Mouse (Mus musculus) lung, embryonic 15.5 days (tissue): ENCODE measurements around the gene Zdbf2. TPM values are rescaled to one million over a fixed set of nuclear protein-coding genes. Genes with fewer than 3 reads are reported as not detected.

ENCODE experiments used
- ATAC-seq: fragments of 200-750 bp; cut with Nextera tagmentation; 2 replicates; pipeline ENCODE4 v1.8.0; 2017; ENCODE audit warnings: moderate number of reproducible peaks, borderline replicate concordance; ENCODE audit not compliant: low FRiP score, low TSS enrichment; ENCODE audit errors: extremely low read depth
- H3K27ac ChIP-seq: fragments of 300-500 bp; sonication (generic); 2 replicates; pipeline ENCODE4 v1.5.1; 2015; ENCODE audit warnings: moderate library complexity, mild to moderate bottlenecking, inconsistent platforms
- H3K27me3 ChIP-seq: fragments of 300-500 bp; sonication (generic); 2 replicates; pipeline ENCODE4 v1.6.1; 2015; ENCODE audit warnings: inconsistent platforms
- H3K36me3 ChIP-seq: fragments of 300-500 bp; sonication (generic); 2 replicates; pipeline ENCODE4 v1.6.1; 2015; ENCODE audit warnings: inconsistent platforms
- H3K4me1 ChIP-seq: fragments of 300-500 bp; sonication (generic); 2 replicates; pipeline ENCODE4 v1.6.1; 2015; ENCODE audit warnings: inconsistent platforms
- H3K4me2 ChIP-seq: fragments of 300-500 bp; sonication (generic); 2 replicates; pipeline ENCODE4 v1.6.1; 2015; ENCODE audit warnings: inconsistent platforms, mild to moderate bottlenecking, moderate library complexity
- H3K4me3 ChIP-seq: fragments of 300-500 bp; sonication (generic); 2 replicates; pipeline ENCODE4 v1.5.1; 2015; ENCODE audit warnings: mild to moderate bottlenecking, inconsistent platforms
- H3K9ac ChIP-seq: fragments of 300-500 bp; sonication (generic); 2 replicates; pipeline ENCODE4 v1.6.1; 2015; ENCODE audit warnings: inconsistent platforms
- H3K9me3 ChIP-seq: fragments of 300-500 bp; sonication (generic); 2 replicates; pipeline ENCODE4 v1.6.1; 2016; ENCODE audit warnings: inconsistent platforms
- WGBS: fragments of 180-500 bp; shearing (Covaris S2); methylation state at CpG from one replicate; pipeline ENCODE4 v1.1.7; 2015; 5-methylcytosine and 5-hydroxymethylcytosine counted together
- polyA plus RNA-seq: library from polyadenylated mRNA; unstranded; fragments of >200 nt; fragmentation: Nextera tagmentation; extraction: Ambion mirVana; gene quantifications from 2 replicates; pipeline ENCODE4 v1.2.1, GENCODE M21; 2015

Zdbf2 gene
- 5.0 and 7.9 TPM in 2 replicates for polyA plus RNA-seq

- peak; percentile 73 for ATAC-seq
- Histone ChIP-seq H3K27me3 (peaks cover 85% of the 10 kb centered on the region), H3K27ac (no peak within 1 kb of the TSS; the same call in 1 of the 2 replicates), H3K4me1 (peaks cover 12% of the 10 kb centered on the region), H3K36me3 (no peaks in the 10 kb centered on the region), H3K4me2 (peak within 1 kb of the TSS; percentile 86), H3K9ac (peak within 1 kb of the TSS; percentile 48), H3K9me3 (no peaks in the 10 kb centered on the region), H3K4me3 (peak within 1 kb of the TSS; percentile 56)
- 1% methylated on average over 49 of the region's 49 CpGs for WGBS
These were observed at the start of gene Zdbf2 for GRCm38 (mm10) chr1:63272741-63273338. Zdbf2 (plus strand) TSS chr1:63273265.

GRCm38 (mm10) chr1:63225009-63225408 lies 48.1 kb upstream of the Zdbf2 start:
- Histone ChIP-seq H3K27me3 (no peaks in the 10 kb centered on the region), H3K4me3 (no peak overlapping the region), H3K9me3 (no peaks in the 10 kb centered on the region), H3K4me2 (no peak overlapping the region), H3K4me1 (no peaks in the 10 kb centered on the region), H3K27ac (no peak overlapping the region), H3K9ac (no peak overlapping the region), H3K36me3 (no peaks in the 10 kb centered on the region)
- no peak for ATAC-seq
- 53% methylated on average over 4 of the region's 4 CpGs for WGBS

- H3K4me1 ChIP-seq = no peaks in the 10 kb centered on the region
- no peak for ATAC-seq
- no peak overlapping the region for H3K4me2 ChIP-seq
- 4% methylated on average over 7 of the region's 7 CpGs for WGBS
- H3K27ac ChIP-seq = no peak overlapping the region
- H3K36me3 ChIP-seq = no peaks in the 10 kb centered on the region
- H3K9ac ChIP-seq = no peak overlapping the region
- no peaks in the 10 kb centered on the region for H3K9me3 ChIP-seq
- no peaks in the 10 kb centered on the region for H3K27me3 ChIP-seq
- no peak overlapping the region for H3K4me3 ChIP-seq
These were observed 47.2 kb upstream of the Zdbf2 start for GRCm38 (mm10) chr1:63225890-63226289.

GRCm38 (mm10) chr1:63227241-63227640 lies 45.8 kb upstream of the Zdbf2 start:
- ATAC-seq = no peak
- Histone ChIP-seq H3K4me3 (no peak overlapping the region), H3K9me3 (no peaks in the 10 kb centered on the region), H3K9ac (no peak overlapping the region), H3K4me2 (no peak overlapping the region), H3K4me1 (no peaks in the 10 kb centered on the region), H3K36me3 (no peaks in the 10 kb centered on the region), H3K27ac (no peak overlapping the region), H3K27me3 (no peaks in the 10 kb centered on the region)
- WGBS = 55% methylated on average over 5 of the region's 5 CpGs

- Histone ChIP-seq H3K36me3 (no peaks in the 10 kb centered on the region), H3K27ac (no peak overlapping the region), H3K4me3 (no peak overlapping the region), H3K9ac (no peak overlapping the region), H3K4me1 (no peaks in the 10 kb centered on the region), H3K9me3 (no peaks in the 10 kb centered on the region), H3K4me2 (no peak overlapping the region), H3K27me3 (no peaks in the 10 kb centered on the region; the same call in 1 of the 2 replicates)
- WGBS = 15% methylated on average over 5 of the region's 5 CpGs
- no peak for ATAC-seq
These were observed 35.7 kb upstream of the Zdbf2 start for GRCm38 (mm10) chr1:63237371-63237770.

- H3K36me3 ChIP-seq = no peaks in the 10 kb centered on the region
- no peak overlapping the region for H3K9ac ChIP-seq
- H3K27me3 ChIP-seq = peaks cover 13% of the 10 kb centered on the region
- no peak for ATAC-seq
- H3K4me1 ChIP-seq = no peaks in the 10 kb centered on the region
- 44% methylated on average over 4 of the region's 4 CpGs for WGBS
- H3K4me2 ChIP-seq = no peak overlapping the region
- no peak overlapping the region for H3K27ac ChIP-seq
- no peaks in the 10 kb centered on the region for H3K9me3 ChIP-seq
- no peak overlapping the region for H3K4me3 ChIP-seq
These were observed 33.8 kb upstream of the Zdbf2 start for GRCm38 (mm10) chr1:63239305-63239704.

- no peaks in the 10 kb centered on the region for H3K36me3 ChIP-seq
- H3K4me1 ChIP-seq = no peaks in the 10 kb centered on the region
- no peak overlapping the region for H3K4me2 ChIP-seq
- no peak overlapping the region for H3K4me3 ChIP-seq
- no peak for ATAC-seq
- 70% methylated on average over 8 of the region's 8 CpGs for WGBS
- H3K9ac ChIP-seq = no peak overlapping the region
- no peaks in the 10 kb centered on the region for H3K9me3 ChIP-seq
- H3K27ac ChIP-seq = no peak overlapping the region
- H3K27me3 ChIP-seq = peaks cover 17% of the 10 kb centered on the region
These were observed 33.3 kb upstream of the Zdbf2 start for GRCm38 (mm10) chr1:63239751-63240150.

- Histone ChIP-seq H3K36me3 (no peaks in the 10 kb centered on the region), H3K9me3 (no peaks in the 10 kb centered on the region), H3K9ac (no peak overlapping the region), H3K4me1 (peaks cover 6% of the 10 kb centered on the region; the same call in 1 of the 2 replicates), H3K27me3 (peaks cover 56% of the 10 kb centered on the region), H3K27ac (no peak overlapping the region), H3K4me3 (no peak overlapping the region), H3K4me2 (no peak overlapping the region)
- ATAC-seq = no peak
- 52% methylated on average over 4 of the region's 4 CpGs for WGBS
These were observed 29.2 kb upstream of the Zdbf2 start for GRCm38 (mm10) chr1:63243854-63244253.

GRCm38 (mm10) chr1:63246862-63247521 lies 26.1 kb upstream of the Zdbf2 start:
- ATAC-seq = no peak
- Histone ChIP-seq H3K4me3 (peak overlapping the region; percentile 3; the same call in 1 of the 2 replicates), H3K4me1 (peaks cover 6% of the 10 kb centered on the region; the same call in 1 of the 2 replicates), H3K27me3 (peaks cover 88% of the 10 kb centered on the region), H3K27ac (no peak overlapping the region), H3K9me3 (no peaks in the 10 kb centered on the region), H3K9ac (no peak overlapping the region), H3K36me3 (no peaks in the 10 kb centered on the region), H3K4me2 (peak overlapping the region; percentile 42)
- 2% methylated on average over 16 of the region's 16 CpGs for WGBS

GRCm38 (mm10) chr1:63247831-63248359 lies 25.2 kb upstream of the Zdbf2 start:
- no peak for ATAC-seq
- 3% methylated on average over 18 of the region's 18 CpGs for WGBS
- no peak overlapping the region for H3K9ac ChIP-seq

GRCm38 (mm10) chr1:63248360-63248851 lies 24.7 kb upstream of the Zdbf2 start:
- 3% methylated on average over 44 of the region's 44 CpGs for WGBS
- peak overlapping the region; percentile 52 for H3K4me2 ChIP-seq
- H3K4me1 ChIP-seq = peaks cover 6% of the 10 kb centered on the region; the same call in 1 of the 2 replicates
- no peak overlapping the region for H3K9ac ChIP-seq
- no peaks in the 10 kb centered on the region for H3K9me3 ChIP-seq
- H3K27ac ChIP-seq = no peak overlapping the region
- H3K36me3 ChIP-seq = no peaks in the 10 kb centered on the region
- H3K27me3 ChIP-seq = peaks cover 98% of the 10 kb centered on the region
- peak overlapping the region; percentile 29 for H3K4me3 ChIP-seq
- ATAC-seq = no peak

More at GRCm38 (mm10) chr1:63247831-63248359, 25.2 kb upstream of the Zdbf2 start:
- H3K36me3 ChIP-seq = no peaks in the 10 kb centered on the region
- H3K4me2 ChIP-seq = peak overlapping the region; percentile 52
- H3K27ac ChIP-seq = no peak overlapping the region
- H3K27me3 ChIP-seq = peaks cover 97% of the 10 kb centered on the region
- H3K4me1 ChIP-seq = peaks cover 6% of the 10 kb centered on the region; the same call in 1 of the 2 replicates
- H3K9me3 ChIP-seq = no peaks in the 10 kb centered on the region
- H3K4me3 ChIP-seq = peak overlapping the region; percentile 29

GRCm38 (mm10) chr1:63249261-63249660 lies 23.8 kb upstream of the Zdbf2 start:
- ATAC-seq = no peak
- Histone ChIP-seq H3K27me3 (peaks cover 96% of the 10 kb centered on the region), H3K4me2 (no peak overlapping the region), H3K9ac (no peak overlapping the region), H3K36me3 (no peaks in the 10 kb centered on the region), H3K9me3 (no peaks in the 10 kb centered on the region), H3K27ac (no peak overlapping the region), H3K4me3 (no peak overlapping the region), H3K4me1 (peaks cover 6% of the 10 kb centered on the region; the same call in 1 of the 2 replicates)
- WGBS = 45% methylated on average over 4 of the region's 4 CpGs
